Mouse (Mus musculus) thymus, adult 18-20 months (tissue): ENCODE results near the gene Tulp4.
"Not testable (repeated sequence)": the region's sequence is repeated elsewhere in the genome, so short reads cannot be mapped to it uniquely, and the experiment has no call there.

Source experiments
- DNase-seq, 2 experiments: peaks; one replicate each; pipeline ENCODE4 v3.0.0; 2022; ENCODE audit warnings: mixed read lengths in 2 of 2

Gene Tulp4

GRCm38 (mm10) chr17:6195390-6195789 lies 89.2 kb downstream of the Tulp4 start:
- DNase-seq: no peak

DNA sequence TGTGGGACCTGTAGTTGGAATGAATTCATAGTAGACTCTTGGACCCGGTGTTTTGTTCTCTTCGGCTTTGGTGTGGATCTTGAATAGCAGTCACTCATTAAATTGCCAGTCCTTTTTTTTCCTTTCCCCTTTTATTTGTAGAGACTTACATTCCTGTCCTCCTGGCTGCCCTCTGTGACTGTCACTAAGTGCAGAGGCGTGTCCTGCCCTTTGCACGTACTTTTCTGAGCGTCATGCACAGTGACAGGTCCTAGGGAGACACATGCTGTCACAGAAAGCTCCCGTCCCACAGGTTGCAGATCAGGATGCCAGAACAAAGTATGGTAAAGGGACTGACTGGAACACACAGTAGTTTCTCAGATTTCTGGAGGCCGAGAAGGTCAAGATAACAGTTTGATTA lies 91.3 kb downstream of the Tulp4 start:
- no peak for DNase-seq

DNA sequence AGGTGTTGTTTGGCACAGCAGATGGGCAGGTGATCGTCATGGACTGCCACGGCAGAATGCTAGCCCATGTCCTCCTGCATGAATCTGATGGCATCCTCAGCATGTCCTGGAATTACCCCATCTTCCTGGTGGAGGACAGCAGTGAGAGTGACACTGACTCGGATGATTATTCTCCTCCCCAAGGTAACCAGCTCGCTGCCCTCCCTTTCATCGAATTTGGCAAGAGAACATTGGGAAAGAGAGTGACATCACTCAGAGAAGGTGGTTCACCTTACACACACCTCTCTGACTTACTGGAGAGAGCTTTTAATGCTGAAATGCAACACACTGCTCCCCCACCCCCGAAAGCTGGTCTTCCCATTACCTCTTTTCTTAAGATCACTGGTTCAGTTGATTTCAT lies 92.4 kb downstream of the Tulp4 start:
- no peak for DNase-seq

GRCm38 (mm10) chr17:6199166-6199565 lies 92.9 kb downstream of the Tulp4 start:
- DNase-seq: no peak

DNA sequence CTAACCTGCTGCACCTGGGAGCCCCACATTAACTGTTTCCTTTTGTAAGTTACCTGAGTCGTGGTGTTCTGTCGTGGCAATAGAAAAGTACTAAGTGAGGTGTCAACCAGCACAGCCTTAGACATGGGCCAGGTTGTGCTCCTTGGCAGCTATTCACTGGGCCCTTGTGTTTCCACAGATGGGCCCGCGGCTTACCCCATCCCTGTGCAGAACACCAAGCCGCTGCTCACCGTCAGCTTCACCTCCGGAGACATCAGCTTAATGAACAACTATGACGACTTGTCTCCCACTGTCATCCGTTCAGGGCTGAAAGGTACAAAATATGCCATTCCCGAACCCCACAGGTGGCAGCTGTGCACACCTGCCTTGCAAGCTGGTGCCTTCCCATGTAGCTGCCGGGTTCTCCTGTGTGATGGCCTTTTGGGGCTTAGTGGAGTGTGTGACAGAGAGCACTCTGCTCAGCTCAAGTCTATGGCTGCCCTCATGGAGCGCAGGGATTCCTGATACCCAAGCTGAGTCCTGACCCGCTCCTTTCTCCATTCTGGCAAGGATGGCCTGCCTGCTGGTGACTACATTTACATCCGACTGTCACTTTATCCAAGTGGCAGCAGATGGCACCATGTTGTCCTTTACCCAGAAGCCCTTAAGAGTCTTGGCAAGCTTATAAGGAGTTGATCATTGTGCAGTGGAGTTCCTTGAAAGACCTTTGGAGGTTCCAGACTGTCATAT lies 95.4 kb downstream of the Tulp4 start:
- no peak for DNase-seq

DNA sequence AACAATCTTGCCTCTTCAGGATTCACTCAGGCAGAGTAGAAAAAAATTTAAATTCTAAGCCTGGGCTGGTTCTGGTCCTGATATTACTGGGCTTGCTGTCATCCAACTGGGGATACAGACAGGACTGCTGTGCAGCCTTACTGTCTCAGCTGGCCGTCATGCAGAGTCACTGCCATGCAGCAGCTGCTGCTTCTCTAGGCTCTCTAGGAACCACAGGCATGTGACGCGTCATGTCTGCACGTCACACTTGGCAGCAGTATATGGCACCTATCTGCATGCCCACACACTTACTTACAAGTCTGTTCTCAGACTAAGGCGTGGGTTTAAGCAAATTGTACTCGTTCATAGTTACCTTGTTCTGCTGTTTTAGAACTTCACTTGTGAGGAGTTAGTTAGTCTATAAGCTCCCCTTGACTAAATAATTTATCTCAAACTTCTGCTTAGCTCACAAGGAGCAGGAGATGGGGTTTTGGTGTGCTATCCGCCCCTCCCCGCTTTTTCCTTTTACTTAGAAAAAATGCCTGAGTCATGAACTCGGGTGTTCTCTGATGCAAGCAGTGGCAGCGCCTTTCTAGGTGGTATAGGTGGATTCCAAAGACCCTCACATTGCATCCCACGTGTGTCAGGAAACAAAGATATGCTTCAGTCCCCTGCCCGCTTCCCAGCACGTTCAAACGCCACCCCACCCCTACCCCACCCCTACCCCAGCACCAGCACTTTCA lies 96.3 kb downstream of the Tulp4 start:
- DNase-seq: no peak

DNA sequence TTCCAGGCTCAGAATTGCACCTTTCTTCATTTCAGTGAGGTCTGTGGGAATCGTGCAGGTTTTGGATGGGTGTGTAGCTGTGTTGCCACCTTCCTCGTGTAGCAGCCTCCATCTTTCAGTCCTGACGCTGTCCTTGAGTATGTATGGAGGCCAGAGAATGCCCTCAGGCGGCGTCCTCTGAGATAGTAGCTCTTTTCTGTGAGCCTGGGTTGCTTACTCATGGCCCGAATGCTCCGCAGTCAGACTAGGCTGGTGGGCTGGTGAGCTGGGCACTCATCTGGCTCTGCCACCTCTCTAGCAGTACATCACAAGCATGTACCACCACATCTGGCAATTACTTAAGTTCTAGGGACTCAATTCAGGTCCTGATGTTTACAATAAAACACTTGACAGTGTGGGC lies 96.9 kb downstream of the Tulp4 start:
- DNase-seq: no peak

GRCm38 (mm10) chr17:6203795-6204194 lies 97.6 kb downstream of the Tulp4 start:
- no peak for DNase-seq

DNA sequence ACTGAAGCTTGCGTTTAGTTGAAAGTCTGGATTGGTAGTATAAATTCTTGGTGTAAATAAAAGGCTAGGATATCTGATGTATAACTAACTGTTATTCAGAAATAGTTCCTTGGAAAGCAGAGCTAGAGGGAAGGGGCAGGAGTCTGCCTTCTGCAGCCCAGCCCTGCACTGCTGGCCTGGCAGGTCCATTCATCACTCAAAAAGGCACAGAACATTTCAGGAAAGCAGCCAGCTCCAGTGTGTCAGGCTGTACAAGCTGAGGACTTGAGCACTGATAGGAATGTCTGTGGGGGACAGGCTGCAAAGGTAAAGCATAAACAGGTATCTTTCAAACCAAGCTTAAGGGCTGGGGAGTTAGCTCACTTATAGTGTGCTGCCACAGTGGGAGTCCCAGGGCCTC lies 105.5 kb downstream of the Tulp4 start:
- DNase-seq: no peak

DNA sequence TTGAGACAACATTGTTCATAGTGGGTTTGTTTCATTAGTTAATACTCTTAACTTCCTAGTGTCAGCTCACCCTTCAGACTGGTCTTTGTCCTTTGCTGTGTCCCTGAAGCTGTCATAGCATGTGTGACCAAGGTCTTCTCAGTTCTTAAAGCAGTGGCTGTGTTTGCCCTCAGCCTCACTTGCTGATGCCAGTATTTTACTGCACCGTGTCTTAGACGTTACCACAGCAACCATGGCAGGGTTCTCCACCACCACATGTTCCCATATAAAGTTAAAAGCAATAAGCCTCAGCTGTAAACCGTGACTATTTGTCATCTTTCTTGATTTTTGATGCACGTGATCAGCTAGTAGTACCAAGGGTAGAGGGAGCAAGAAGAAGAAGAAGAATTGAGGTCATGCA lies 109.4 kb downstream of the Tulp4 start:
- DNase-seq: no peak

GRCm38 (mm10) chr17:6216514-6216913 lies 110.3 kb downstream of the Tulp4 start:
- no peak for DNase-seq

DNA sequence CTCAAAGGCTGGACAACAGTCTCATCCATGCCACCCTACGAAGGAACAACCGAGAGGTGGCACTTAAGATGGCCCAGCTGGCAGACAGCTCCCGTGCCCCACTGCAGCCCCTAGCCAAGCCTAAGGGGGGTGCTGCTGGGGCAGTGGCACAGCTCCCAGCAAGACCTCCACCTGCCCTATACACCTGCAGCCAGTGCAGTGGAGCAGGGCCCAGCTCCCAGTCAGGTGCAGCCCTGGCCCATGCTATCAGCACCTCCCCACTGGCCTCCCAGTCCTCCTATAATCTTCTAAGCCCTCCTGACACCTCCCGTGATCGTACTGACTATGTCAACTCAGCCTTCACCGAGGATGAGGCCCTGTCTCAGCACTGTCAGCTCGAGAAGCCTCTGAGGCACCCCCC lies 126.4 kb downstream of the Tulp4 start:
- DNase-seq: not testable (repeated sequence)

DNA sequence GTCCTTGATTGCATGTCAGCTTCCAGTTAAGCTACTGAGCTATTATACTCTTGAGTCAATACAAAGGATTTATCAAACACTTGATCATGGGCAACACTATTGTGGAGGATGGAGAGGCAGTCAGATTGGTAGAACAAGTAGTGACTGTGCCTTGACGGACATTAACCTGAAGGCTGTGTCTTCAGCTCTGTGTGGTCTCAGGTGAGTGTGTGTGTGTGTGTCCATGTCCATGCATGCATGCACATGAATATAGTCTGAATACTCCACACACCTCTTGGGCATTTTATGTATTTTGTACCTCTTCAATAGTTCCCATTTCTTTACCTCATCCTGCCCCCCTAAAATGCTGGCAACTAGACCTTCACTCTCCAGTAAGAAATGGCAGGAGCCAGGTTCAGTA lies 145.1 kb downstream of the Tulp4 start:
- DNase-seq: not testable (repeated sequence)

DNA sequence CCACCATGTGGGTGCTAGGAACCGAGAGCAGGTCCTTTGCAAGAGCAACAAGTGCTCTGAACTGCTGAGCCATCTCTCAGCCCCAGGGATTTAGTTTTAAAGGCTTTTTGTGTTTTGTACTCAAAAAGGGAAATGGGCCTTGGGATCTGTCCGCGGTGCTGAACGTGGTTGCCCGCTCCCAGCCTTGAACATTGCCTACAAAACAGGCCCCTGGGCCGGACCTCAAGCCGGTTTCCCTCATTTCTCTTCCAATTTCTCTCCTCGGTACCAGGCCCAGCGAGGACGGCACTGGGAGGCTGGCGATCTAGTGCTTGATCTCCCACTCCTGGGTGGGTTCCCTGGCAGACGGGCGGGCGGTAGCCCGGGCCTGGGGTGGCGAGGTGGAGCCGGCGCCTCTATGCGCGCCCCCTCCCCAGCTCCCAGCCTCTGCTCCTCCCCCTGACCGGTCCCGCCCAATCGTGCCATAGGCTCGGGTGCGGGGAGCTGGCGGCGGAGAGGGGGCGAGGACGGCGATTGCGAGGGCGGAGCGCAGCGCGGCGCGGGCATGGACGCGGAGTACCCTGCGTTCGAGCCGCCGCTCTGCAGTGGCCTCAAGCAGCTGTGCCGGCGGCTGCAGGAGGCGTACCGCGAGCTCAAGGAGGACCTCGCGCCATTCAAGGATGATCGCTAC lies 150.3 kb downstream of the Tulp4 start, which contains the start of gene Tmem181a:
Gene Tmem181a, plus strand, starts transcription at position 461 of the 670 bp plus-strand sequence.
- not testable (repeated sequence) for DNase-seq

- not testable (repeated sequence) for DNase-seq
Measured at GRCm38 (mm10) chr17:6257070-6257456, 150.8 kb downstream of the Tulp4 start.

DNA sequence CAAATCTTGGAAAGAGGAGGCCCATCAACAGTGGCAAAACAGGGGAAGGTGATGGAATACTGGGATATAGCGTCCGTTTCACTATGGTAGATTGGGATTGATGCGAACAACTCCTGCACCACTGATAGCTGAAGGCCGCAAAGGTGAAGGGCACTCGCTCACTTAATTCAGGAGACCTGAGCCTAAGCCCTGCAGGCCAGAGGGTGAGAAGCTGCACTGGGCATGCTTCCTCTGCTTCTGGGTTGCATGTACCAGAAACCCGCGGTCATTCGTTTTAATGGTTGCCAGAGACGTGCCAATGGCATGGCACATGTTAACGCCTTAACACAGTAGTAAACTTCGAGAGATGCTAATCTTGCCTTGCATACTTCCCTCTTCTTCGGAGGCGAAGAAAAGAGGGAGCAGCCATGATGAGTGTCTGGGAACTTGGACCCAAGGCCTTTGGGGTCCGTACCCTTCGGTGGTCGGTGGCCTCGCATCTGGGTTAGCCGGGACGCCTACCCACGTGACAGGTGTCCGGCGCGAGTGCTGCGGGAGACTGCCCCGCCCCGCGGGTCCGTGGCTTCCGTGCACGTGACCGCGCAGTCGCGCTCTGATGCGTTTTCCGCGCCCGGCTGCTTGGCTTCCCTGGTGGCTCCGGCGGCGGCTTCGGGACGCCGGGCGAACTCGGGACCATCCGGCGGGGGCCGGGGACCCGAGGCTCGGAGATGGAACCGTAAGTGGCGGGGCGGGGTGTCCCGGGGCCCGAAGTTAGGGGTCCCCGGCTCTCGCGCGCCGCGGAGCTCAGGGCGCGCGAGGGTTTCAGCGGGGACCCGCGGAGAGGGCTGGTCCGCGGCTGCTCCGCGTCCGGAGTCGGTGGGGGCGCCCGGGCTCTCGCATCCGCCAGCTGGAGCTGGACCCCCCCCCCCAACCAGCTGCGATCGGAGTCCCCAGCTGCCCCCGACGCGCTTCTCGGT lies 163.9 kb downstream of the Tulp4 start:
- not testable (repeated sequence) for DNase-seq

- DNase-seq: not testable (repeated sequence)
Measured at GRCm38 (mm10) chr17:6270840-6271239, 164.6 kb downstream of the Tulp4 start.

GRCm38 (mm10) chr17:6271970-6272369 lies 165.7 kb downstream of the Tulp4 start:
- not testable (repeated sequence) for DNase-seq

- not testable (repeated sequence) for DNase-seq
Measured at GRCm38 (mm10) chr17:6274693-6275092, 168.5 kb downstream of the Tulp4 start.

DNA sequence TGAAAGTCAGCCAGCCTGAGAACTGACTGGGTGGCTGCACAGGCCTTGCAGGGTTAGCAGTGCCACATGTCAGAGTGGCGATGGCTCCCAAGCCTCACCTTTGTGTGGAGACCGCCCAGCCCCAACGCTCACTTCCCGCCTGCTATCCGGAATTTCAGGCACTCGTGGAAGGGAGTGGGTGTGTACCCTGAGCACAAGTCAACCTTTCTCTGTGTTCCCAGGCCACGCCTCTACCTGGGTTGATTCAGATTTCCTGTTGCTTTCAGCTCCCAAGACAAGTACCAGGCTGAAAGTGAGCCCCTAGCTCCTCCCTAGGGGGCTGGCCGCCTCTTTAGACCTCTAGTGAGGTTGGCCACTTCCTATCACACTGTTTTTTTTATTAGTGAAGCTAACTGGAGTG lies 173.0 kb downstream of the Tulp4 start:
- DNase-seq: not testable (repeated sequence)

- DNase-seq: not testable (repeated sequence)
Measured at GRCm38 (mm10) chr17:6279772-6280171, 173.5 kb downstream of the Tulp4 start.

DNA sequence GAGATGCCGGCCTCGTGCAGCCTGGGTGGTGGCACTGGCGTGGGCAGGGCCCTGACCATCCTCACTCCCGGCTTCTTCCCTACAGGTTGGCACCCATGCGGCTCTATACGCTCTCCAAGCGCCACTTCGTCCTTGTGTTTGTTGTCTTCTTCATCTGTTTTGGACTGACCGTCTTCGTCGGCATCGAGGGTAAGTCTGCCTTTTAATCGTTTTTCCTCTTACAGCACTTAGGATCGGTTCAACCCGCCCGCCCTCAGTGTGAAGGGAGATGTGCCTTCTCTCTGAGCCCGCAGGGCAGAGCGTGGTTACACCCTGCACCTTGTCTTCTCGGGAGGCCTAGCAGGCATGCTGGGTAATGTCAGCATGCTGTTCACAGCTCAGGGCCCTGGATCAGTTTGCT lies 174.3 kb downstream of the Tulp4 start:
- not testable (repeated sequence) for DNase-seq
